Mouse (Mus musculus) embryonic facial prominence, embryonic 13.5 days (tissue): ENCODE data around the gene Blvra. TPM values are rescaled to one million over a fixed set of nuclear protein-coding genes. Genes with fewer than 3 reads are reported as not detected.
"Not testable (repeated sequence)": the region's sequence is repeated elsewhere in the genome, so short reads cannot be mapped to it uniquely, and the experiment has no call there.

Source experiments
- ATAC-seq: fragments of 200-750 bp; cut with Nextera tagmentation; 2 replicates; pipeline ENCODE4 v1.8.0; 2017; ENCODE audit warnings: low read depth; ENCODE audit not compliant: insufficient number of reproducible peaks, insufficient read depth, low FRiP score, low TSS enrichment
- H3K27ac ChIP-seq: fragments of 300-500 bp; sonication (generic); 2 replicates; pipeline ENCODE4 v1.5.1; 2015; ENCODE audit warnings: moderate library complexity, mild to moderate bottlenecking, inconsistent platforms
- H3K27me3 ChIP-seq: fragments of 300-500 bp; sonication (generic); 2 replicates; pipeline ENCODE4 v1.6.1; 2015; ENCODE audit warnings: mild to moderate bottlenecking, inconsistent platforms
- H3K36me3 ChIP-seq: fragments of 300-500 bp; sonication (generic); 2 replicates; pipeline ENCODE4 v1.6.1; 2015; ENCODE audit warnings: mild to moderate bottlenecking, inconsistent platforms
- H3K4me1 ChIP-seq: fragments of 300-500 bp; sonication (generic); 2 replicates; pipeline ENCODE4 v1.6.1; 2015; ENCODE audit warnings: inconsistent platforms
- H3K4me2 ChIP-seq: fragments of 300-500 bp; sonication (generic); 2 replicates; pipeline ENCODE4 v1.6.1; 2015; ENCODE audit warnings: moderate library complexity, mild to moderate bottlenecking, inconsistent platforms
- H3K4me3 ChIP-seq: fragments of 300-500 bp; sonication (generic); 2 replicates; pipeline ENCODE4 v1.5.1; 2015; ENCODE audit warnings: mild to moderate bottlenecking, inconsistent platforms
- H3K9ac ChIP-seq: fragments of 300-500 bp; sonication (generic); 2 replicates; pipeline ENCODE4 v1.6.1; 2015; ENCODE audit warnings: mild to moderate bottlenecking, inconsistent platforms
- H3K9me3 ChIP-seq: fragments of 300-500 bp; sonication (generic); 2 replicates; pipeline ENCODE4 v1.6.1; 2016; ENCODE audit warnings: inconsistent platforms
- WGBS: fragments of 180-500 bp; shearing (Covaris S2); methylation state at CpG from one replicate; pipeline ENCODE4 v1.1.7; 2015; ENCODE audit warnings: mixed read lengths; 5-methylcytosine and 5-hydroxymethylcytosine counted together
- polyA plus RNA-seq: library from polyadenylated mRNA; unstranded; fragments of >200 nt; fragmentation: Nextera tagmentation; extraction: Ambion mirVana; gene quantifications from 2 replicates; pipeline ENCODE4 v1.2.1, GENCODE M21; 2015

Gene Blvra
- polyA plus RNA-seq, 1 experiment from 2014 or later: 55.4 TPM

- no peaks in the 10 kb centered on the region for H3K9me3 ChIP-seq
- no peak overlapping the region for H3K27ac ChIP-seq
- H3K4me1 ChIP-seq: no peaks in the 10 kb centered on the region
- H3K9ac ChIP-seq: no peak overlapping the region
- peaks cover 10% of the 10 kb centered on the region for H3K36me3 ChIP-seq
- no peak overlapping the region for H3K4me3 ChIP-seq
- no peak for ATAC-seq
- H3K4me2 ChIP-seq: no peak overlapping the region
- no peaks in the 10 kb centered on the region for H3K27me3 ChIP-seq
- 87% methylated on average over 11 of the region's 11 CpGs for WGBS
These were observed 10.2 kb downstream of the Blvra start for GRCm38 (mm10) chr2:127080591-127081218.

GRCm38 (mm10) chr2:127086235-127086634 lies 15.8 kb downstream of the Blvra start:
- Histone ChIP-seq H3K4me1 (no peaks in the 10 kb centered on the region), H3K27me3 (no peaks in the 10 kb centered on the region), H3K36me3 (peaks cover 9% of the 10 kb centered on the region), H3K9me3 (no peaks in the 10 kb centered on the region), H3K4me2 (no peak overlapping the region), H3K27ac (no peak overlapping the region), H3K9ac (no peak overlapping the region), H3K4me3 (no peak overlapping the region)
- WGBS: 89% methylated on average over 5 of the region's 5 CpGs
- ATAC-seq: no peak

GRCm38 (mm10) chr2:127090151-127090550 lies 19.7 kb downstream of the Blvra start:
- H3K4me2 ChIP-seq, H3K4me1 ChIP-seq, ATAC-seq, H3K36me3 ChIP-seq, H3K27me3 ChIP-seq, H3K27ac ChIP-seq, H3K9me3 ChIP-seq, H3K9ac ChIP-seq, H3K4me3 ChIP-seq: not testable (repeated sequence)

GRCm38 (mm10) chr2:127092000-127092399 lies 21.5 kb downstream of the Blvra start:
- 75% methylated on average over 8 of the region's 8 CpGs for WGBS
- Histone ChIP-seq H3K27ac (no peak overlapping the region), H3K4me3 (no peak overlapping the region), H3K36me3 (peaks cover 7% of the 10 kb centered on the region), H3K27me3 (no peaks in the 10 kb centered on the region), H3K9ac (no peak overlapping the region), H3K4me2 (no peak overlapping the region), H3K4me1 (no peaks in the 10 kb centered on the region), H3K9me3 (no peaks in the 10 kb centered on the region)
- ATAC-seq: no peak

GRCm38 (mm10) chr2:127108986-127109385 lies 38.5 kb downstream of the Blvra start:
- no peaks in the 10 kb centered on the region for H3K27me3 ChIP-seq
- H3K36me3 ChIP-seq: peaks cover 90% of the 10 kb centered on the region
- no peak overlapping the region for H3K4me2 ChIP-seq
- ATAC-seq: no peak
- no peak overlapping the region for H3K4me3 ChIP-seq
- no peak overlapping the region for H3K9ac ChIP-seq
- no peaks in the 10 kb centered on the region for H3K9me3 ChIP-seq
- H3K27ac ChIP-seq: no peak overlapping the region
- H3K4me1 ChIP-seq: no peaks in the 10 kb centered on the region
- 93% methylated on average over 4 of the region's 4 CpGs for WGBS

GRCm38 (mm10) chr2:127121591-127122235 lies 51.2 kb downstream of the Blvra start:
- H3K9ac ChIP-seq: no peak overlapping the region
- H3K4me1 ChIP-seq: no peaks in the 10 kb centered on the region
- H3K4me3 ChIP-seq: no peak overlapping the region
- H3K27me3 ChIP-seq: no peaks in the 10 kb centered on the region
- no peak overlapping the region for H3K4me2 ChIP-seq
- H3K36me3 ChIP-seq: peaks cover 91% of the 10 kb centered on the region
- no peak overlapping the region for H3K27ac ChIP-seq
- WGBS: 89% methylated on average over 8 of the region's 8 CpGs
- no peak for ATAC-seq
- no peaks in the 10 kb centered on the region for H3K9me3 ChIP-seq

DNA sequence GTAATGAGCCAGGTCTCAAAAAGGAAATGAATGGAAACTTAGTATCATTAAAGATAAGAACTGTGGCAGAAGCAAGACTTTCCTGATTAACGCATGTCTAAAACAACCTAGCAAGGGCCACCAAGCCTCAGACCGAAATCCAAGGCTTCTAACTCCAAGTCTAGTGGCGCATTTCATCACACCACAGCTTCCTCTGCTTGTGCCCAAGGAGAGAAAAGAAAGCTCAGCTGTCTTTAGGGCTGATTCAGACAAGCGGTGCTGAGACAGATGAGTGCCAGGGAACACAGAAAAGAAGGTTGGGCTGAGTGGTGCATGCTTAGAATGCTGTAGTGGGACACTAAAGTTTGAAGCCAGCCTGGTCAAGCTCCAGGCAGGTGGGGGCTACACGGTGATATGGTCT lies 58.5 kb downstream of the Blvra start:
- Histone ChIP-seq H3K27me3 (no peaks in the 10 kb centered on the region), H3K4me1 (peaks cover 23% of the 10 kb centered on the region), H3K4me2 (no peak overlapping the region), H3K27ac (no peak overlapping the region), H3K9me3 (no peaks in the 10 kb centered on the region), H3K9ac (no peak overlapping the region), H3K36me3 (peaks cover 40% of the 10 kb centered on the region), H3K4me3 (no peak overlapping the region)
- 89% methylated on average over 5 of the region's 5 CpGs for WGBS
- no peak for ATAC-seq

DNA sequence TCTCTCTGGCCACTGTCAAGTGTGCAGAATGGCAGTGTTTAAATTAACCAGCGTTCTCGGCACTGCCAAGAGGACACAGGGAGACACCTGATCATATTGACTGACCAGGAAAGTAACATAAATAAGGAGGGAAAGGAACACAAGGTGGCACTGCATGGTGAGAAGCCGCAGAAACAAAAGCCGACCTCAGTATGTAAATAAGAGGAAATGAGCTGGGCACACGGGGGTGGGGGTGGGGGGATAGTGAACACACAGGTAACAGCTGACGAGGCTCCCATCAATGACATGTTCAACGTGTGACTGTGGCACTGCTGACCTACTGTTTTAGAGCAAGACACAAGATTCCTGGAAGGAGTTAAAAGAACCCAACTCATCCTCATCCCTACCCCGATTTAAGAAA lies 60.9 kb downstream of the Blvra start:
- ATAC-seq: no peak
- no peaks in the 10 kb centered on the region for H3K9me3 ChIP-seq
- 82% methylated on average over 8 of the region's 8 CpGs for WGBS
- peak overlapping the region; percentile 75; the same call in 1 of the 2 replicates for H3K4me2 ChIP-seq
- H3K27me3 ChIP-seq: no peaks in the 10 kb centered on the region
- H3K27ac ChIP-seq: no peak overlapping the region
- H3K36me3 ChIP-seq: peaks cover 16% of the 10 kb centered on the region
- 0 out of 2 replicates have a peak overlapping the region, but pooled peaks have one; percentile 44 for H3K9ac ChIP-seq
- no peak overlapping the region for H3K4me3 ChIP-seq
- H3K4me1 ChIP-seq: peaks cover 29% of the 10 kb centered on the region

- Histone ChIP-seq H3K36me3 (peaks cover 5% of the 10 kb centered on the region; the same call in 1 of the 2 replicates), H3K9me3 (no peaks in the 10 kb centered on the region), H3K4me1 (peaks cover 42% of the 10 kb centered on the region), H3K4me3 (peak within 1 kb of the TSS; percentile 84), H3K27me3 (no peaks in the 10 kb centered on the region), H3K27ac (peak within 1 kb of the TSS; percentile 93), H3K9ac (peak within 1 kb of the TSS; percentile 86), H3K4me2 (peak within 1 kb of the TSS; percentile 75)
- 2% methylated on average over 57 of the region's 57 CpGs for WGBS
- peak; percentile 89 for ATAC-seq
These were observed 63.4 kb downstream of the Blvra start, which contains the start of gene Ncaph for GRCm38 (mm10) chr2:127133621-127134461. Gene Ncaph (minus strand): TSS chr2:127133954.

GRCm38 (mm10) chr2:127135255-127135654 lies 64.8 kb downstream of the Blvra start:
- WGBS: 36% methylated on average over 3 of the region's 3 CpGs
- H3K4me3 ChIP-seq: not testable (repeated sequence)

DNA sequence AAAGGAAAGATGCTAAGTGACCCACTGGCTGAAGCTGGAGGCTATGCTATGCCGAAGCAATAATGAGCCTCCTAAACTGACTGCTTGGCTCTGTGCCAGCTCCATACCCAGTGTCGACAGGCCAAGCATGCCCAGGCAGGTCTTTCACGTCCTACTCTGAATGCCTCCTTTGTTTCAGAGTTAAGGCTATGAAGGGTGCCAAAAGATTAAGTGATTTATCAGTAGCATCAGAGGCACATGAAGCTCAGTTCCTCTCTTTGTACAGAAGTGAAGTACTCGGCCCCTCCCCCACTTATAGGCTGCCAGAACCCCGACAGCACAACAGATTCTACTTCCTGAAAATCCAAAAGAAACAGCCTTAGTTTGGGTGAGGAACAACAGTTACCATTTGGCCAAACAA lies 66.5 kb downstream of the Blvra start:
- Histone ChIP-seq H3K27me3 (no peaks in the 10 kb centered on the region), H3K4me3 (no peak overlapping the region), H3K27ac (peak overlapping the region; percentile 80), H3K4me1 (peaks cover 36% of the 10 kb centered on the region), H3K9ac (no peak overlapping the region), H3K36me3 (peaks cover 28% of the 10 kb centered on the region), H3K4me2 (0 out of 2 replicates have a peak overlapping the region, but pooled peaks have one; percentile 1), H3K9me3 (no peaks in the 10 kb centered on the region)
- WGBS: 11% methylated on average over 5 of the region's 5 CpGs
- ATAC-seq: no peak

More at GRCm38 (mm10) chr2:127135255-127135654, 64.8 kb downstream of the Blvra start:
- ATAC-seq, H3K4me2 ChIP-seq, H3K9me3 ChIP-seq, H3K9ac ChIP-seq, H3K27ac ChIP-seq, H3K27me3 ChIP-seq: not testable (repeated sequence)
- Histone ChIP-seq H3K36me3 (peaks cover 15% of the 10 kb centered on the region), H3K4me1 (peaks cover 42% of the 10 kb centered on the region)
